Mouse (Mus musculus) thymus, adult 18-20 months (tissue): ENCODE measurements around the gene Man2b1.

ENCODE experiments used
- DNase-seq, 2 experiments: peaks; one replicate each; pipeline ENCODE4 v3.0.0; 2022; ENCODE audit warnings: mixed read lengths in 2 of 2

Man2b1 gene

GRCm38 (mm10) chr8:85083108-85083813 is at the start of gene Man2b1:
TSS of gene Man2b1 (plus strand) at chr8:85083270.
- DNase-seq = peak; percentile 81 to 85

- no peak for DNase-seq
Observed at GRCm38 (mm10) chr8:85033867-85034266, 49.2 kb upstream of the Man2b1 start.

DNA sequence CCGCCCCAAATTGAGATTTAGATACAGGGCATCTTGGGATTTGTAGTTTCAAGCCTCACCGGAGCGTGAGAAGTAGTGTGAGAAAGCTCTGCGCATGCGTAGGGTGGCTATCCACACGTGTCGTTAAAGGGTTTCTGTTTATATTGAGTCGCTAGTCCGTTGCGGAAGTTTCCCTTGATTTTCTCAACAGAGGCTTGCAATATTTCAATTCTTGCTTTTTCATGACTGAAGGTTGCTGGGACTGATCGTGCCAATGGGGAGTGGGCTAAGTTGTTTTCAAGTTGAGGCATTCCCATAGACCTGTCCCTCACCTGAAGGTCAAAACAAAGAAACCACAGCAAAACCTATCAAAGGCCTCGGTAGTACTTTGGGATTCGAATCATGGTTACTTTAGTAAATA is 48.3 kb upstream of the Man2b1 start:
- DNase-seq = peak; percentile 64 to 77

- no peak for DNase-seq
Observed at GRCm38 (mm10) chr8:85035165-85035727, 47.8 kb upstream of the Man2b1 start.

GRCm38 (mm10) chr8:85035728-85036310 is 47.3 kb upstream of the Man2b1 start:
- DNase-seq = no peak

- DNase-seq = no peak
Observed at GRCm38 (mm10) chr8:85036381-85036717, 46.7 kb upstream of the Man2b1 start.

GRCm38 (mm10) chr8:85036718-85037365 is 46.2 kb upstream of the Man2b1 start, which contains the start of gene Tnpo2:
TSS of gene Tnpo2 (plus strand) at chr8:85036915.
- peak; percentile 80 to 91 for DNase-seq

GRCm38 (mm10) chr8:85037366-85037680 is 45.7 kb upstream of the Man2b1 start:
- DNase-seq = no peak

- peak; percentile 60 to 64 for DNase-seq
Observed at GRCm38 (mm10) chr8:85037681-85038531, 45.2 kb upstream of the Man2b1 start.

DNA sequence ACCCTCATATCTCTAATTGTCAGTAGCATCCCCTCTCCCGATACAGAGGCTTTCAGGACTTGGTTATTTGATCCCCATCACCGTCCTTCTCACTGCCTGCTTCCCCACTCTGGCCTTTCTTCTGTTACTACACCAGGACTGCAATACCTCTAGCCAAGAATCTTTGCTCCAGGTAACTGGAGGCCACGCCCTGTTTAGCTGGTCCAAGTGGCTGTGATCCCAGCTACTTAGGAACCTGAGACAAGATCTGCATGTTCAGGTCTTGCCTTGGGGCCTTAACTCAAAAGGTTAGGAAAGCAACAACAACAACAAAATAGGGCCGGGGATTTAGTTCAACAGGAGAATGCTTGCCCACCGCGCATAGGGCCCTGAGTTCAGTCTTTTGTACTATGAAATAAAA is 39.5 kb upstream of the Man2b1 start:
- no peak for DNase-seq

- DNase-seq = no peak
Observed at GRCm38 (mm10) chr8:85057367-85057766, 25.7 kb upstream of the Man2b1 start.

DNA sequence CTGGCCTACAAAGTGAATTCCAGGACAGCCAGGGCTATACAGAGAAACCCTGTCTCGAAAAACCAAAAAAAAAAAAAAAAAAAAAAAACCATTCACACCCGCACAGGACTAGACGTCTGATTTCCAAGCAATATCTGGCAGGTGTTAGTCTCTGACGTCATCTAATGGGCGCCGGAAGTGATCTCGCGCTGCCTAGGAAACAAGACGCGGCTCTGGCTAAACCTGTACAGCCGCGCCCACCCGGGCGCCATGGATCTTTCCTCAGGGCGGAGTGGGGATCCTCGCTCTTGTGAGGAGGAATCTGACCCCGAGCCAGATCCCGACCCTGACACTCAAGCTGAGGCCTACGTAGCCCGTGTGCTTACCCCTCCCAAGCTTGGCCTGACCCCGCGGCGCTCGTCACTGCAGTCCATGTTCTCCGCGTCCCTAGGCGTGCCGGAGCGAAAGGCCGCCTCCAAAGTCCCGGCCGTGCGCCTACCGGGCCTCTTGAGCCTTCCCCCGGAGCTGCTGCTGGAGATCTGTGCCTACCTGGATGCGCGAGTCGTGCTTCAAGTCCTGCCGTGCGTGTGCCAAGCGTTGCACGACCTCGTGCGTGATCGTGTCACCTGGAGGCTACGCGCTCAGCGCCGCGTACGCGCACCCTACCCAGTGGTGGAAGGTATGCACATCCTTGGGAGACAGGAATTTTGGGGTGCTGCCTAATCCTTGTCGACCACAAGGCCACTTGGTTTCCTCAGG is 23.0 kb upstream of the Man2b1 start, which contains the start of gene Fbxw9:
Fbxw9 (plus strand) TSS at position 177 of the 738 bp plus-strand sequence.
- DNase-seq = peak; percentile 68 to 79

- no peak for DNase-seq
Observed at GRCm38 (mm10) chr8:85062603-85063002, 20.5 kb upstream of the Man2b1 start.

DNA sequence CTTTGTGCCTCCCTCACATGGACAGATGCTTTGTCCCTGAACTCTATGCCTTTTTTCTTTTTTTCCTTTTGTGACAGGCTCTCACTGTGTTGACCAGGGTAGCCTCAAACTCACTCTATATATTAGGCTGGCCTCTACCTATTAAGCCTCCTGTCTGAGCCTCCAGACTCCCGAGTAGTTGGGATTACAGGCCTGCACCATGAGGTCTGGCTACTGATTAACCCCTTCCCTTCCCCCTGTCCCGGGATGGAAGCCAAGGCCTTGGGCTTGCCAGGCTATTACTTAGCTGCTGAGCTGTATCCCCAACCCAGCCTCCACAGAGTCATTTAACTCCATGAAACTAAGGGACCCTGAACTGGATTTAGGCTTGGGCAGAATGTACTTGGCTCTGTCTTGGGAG is 17.9 kb upstream of the Man2b1 start:
- no peak for DNase-seq

DNA sequence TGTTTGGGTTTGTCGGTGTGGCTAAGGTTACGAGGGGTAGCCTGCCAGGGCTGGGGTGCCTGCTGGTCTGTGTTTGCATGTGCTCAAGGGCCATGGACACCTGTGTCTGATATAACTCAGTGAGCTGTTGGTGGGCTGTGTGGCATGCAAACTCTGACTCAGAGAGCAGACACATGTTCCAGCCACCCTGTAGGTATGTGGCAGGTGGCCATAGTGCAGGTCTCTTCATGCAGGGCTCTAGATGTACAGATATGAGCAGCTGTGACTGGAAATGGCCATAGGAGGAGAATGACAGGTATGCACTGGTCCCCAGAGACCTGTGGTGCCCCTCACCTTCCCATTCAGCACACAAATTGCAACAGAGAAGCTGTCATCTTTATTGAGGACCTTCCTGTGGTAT is 15.9 kb upstream of the Man2b1 start:
- DNase-seq = no peak

- no peak for DNase-seq
Observed at GRCm38 (mm10) chr8:85067982-85068381, 15.1 kb upstream of the Man2b1 start, which contains the start of gene Gm5741. TSS of gene Gm5741 (minus strand) at chr8:85067982.

- DNase-seq = no peak
Observed at GRCm38 (mm10) chr8:85071041-85071440, 12.0 kb upstream of the Man2b1 start.

- DNase-seq = peak; percentile 81 to 85
Observed at GRCm38 (mm10) chr8:85071514-85072281, 11.4 kb upstream of the Man2b1 start, which contains the start of gene Dhps. TSS of gene Dhps (plus strand) at chr8:85071757.

DNA sequence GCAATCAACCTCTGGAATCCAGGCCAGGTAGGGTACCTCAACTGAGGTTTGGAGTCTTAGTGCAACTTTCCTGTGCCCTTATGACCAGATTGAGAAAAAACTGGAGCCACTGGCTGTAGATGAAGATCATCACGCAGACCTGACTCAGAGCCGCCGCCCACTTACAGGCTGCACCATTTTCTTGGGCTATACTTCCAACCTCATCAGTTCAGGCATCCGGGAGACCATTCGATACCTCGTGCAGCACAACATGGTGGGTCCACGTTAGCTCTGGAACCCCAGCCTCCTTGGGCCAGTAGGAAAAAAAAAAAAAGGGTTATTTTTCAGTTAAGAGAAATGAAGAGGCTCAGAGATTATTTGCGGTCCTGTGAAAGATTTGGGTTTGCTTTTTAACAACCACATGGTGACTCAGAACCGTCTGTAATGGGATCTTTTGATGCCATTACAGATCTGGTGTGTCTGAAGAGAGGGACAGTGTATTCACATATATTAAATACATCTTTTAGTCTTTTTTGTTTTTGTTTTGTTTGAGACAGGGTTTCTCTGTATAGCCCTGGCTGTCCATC is 10.6 kb upstream of the Man2b1 start:
- DNase-seq = no peak

- DNase-seq = no peak
Observed at GRCm38 (mm10) chr8:85073041-85073612, 9.9 kb upstream of the Man2b1 start.
